Mouse (Mus musculus): ENCODE results near the gene Arhgap21.

- no peak for TF ChIP-seq CTCF (IDR thresholded peaks at IDR 0.05; ENCODE audit: low read depth)
- TF ChIP-seq EP300 (IDR thresholded peaks at IDR 0.05; ENCODE audit: low read depth): no peak
Observed at GRCm38 (mm10) chr2:20901916-20902315, 66.8 kb downstream of the Arhgap21 start.
